Comparison of ENCODE assay signal across 8 mouse cellular contexts in the genomic region with DNA sequence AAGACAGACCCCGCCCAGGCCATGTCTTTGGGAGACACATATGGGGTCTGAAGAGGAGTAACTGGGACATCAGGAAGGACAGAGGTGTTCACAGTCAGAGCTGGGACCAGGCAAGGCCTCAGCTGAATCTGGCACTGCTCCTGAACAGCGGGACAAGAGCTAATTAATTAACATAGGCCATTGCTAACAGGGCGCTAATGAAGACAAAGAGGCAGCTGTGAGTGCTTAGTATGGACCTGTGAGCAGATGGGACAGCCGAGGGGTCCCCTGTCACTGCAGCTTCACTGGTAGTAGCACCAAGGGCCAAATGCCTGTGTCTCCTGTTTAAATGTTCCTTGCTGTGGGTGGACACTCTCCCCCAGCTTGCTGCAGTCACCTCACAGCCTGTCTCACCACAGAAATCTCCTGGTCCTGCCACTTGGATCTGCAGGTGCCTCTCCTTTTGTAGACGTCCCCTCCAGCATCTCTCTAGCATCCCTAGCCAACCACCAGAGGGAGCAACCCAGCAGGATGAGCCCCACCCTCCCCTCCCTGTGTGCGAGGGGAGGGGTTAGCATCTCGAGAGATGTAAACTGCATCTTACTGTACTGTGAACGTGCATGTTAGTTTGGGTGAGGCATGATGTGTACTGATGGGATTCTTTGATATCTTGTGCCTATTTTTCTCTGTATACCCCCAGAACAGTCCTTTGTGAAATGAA. TPM values are rescaled to one million over a fixed set of nuclear protein-coding genes. Genes with fewer than 3 reads are reported as not detected.
DNase-seq lines count a peak whose midpoint lies in the region; ATAC-seq and TF ChIP-seq lines count a peak whose summit lies in the region.

No protein-coding gene starts in this region.

- no peak for TF ChIP-seq EP300 in heart, postnatal 0 days (IDR thresholded peaks at IDR 0.05; ENCODE audit: low read depth)
- TF ChIP-seq EP300 in ES-Bruce4 (IDR thresholded peaks at IDR 0.05; ENCODE audit: insufficient read depth, low read depth, low read length) = no peak

- H3K4me3 ChIP-seq in heart, postnatal 0 days (ENCODE audit: low read depth, low read length) = no peak overlapping the region
- no peak overlapping the region for H3K4me3 ChIP-seq in ES-Bruce4 (ENCODE audit: low read depth, low read length)
- no peak overlapping the region for H3K4me3 ChIP-seq in limb, embryonic 10.5 days
- H3K4me3 ChIP-seq in neural tube, embryonic 12.5 days = no peak overlapping the region

- DNase-seq in heart, postnatal 0 days (ENCODE audit: low spot score) = peak; percentile 72
- no peak for DNase-seq in heart, adult 11 months
- peak; percentile 74 for DNase-seq in cerebellum, adult 8-10 months
- DNase-seq in gastrocnemius, postnatal 14 days = peak; percentile 57
- peak; percentile 57 for DNase-seq in limb, embryonic 10.5 days (ENCODE audit: low spot score)
- no peak for DNase-seq in ovary, postnatal 10 days (ENCODE audit: low spot score)

- H3K9ac ChIP-seq in heart, postnatal 0 days (replicated peaks; ENCODE audit: low read depth, low read length) = no peak overlapping the region
- no peak overlapping the region for H3K9ac ChIP-seq in ES-Bruce4 (ENCODE audit: low read depth, poor library complexity, severe bottlenecking)
- no peak overlapping the region for H3K9ac ChIP-seq in neural tube, embryonic 12.5 days

- H3K4me1 ChIP-seq in heart, postnatal 0 days (ENCODE audit: control insufficient read depth, insufficient read depth) = no peaks in the 10 kb centered on the region
- peaks cover 1% of the 10 kb centered on the region for H3K4me1 ChIP-seq in ES-Bruce4 (ENCODE audit: control insufficient read depth, insufficient read depth, low read length)
- peaks cover 5% of the 10 kb centered on the region; the same call in 1 of the 2 replicates for H3K4me1 ChIP-seq in limb, embryonic 10.5 days
- peaks cover 6% of the 10 kb centered on the region; the same call in 1 of the 2 replicates for H3K4me1 ChIP-seq in neural tube, embryonic 12.5 days

- no peak for TF ChIP-seq POLR2A in ES-Bruce4 (IDR thresholded peaks at IDR 0.05; ENCODE audit: insufficient read depth, low read length)

- TF ChIP-seq CTCF in heart, postnatal 0 days (IDR thresholded peaks at IDR 0.05; ENCODE audit: low read depth) = peak; percentile 81
- TF ChIP-seq CTCF in ES-Bruce4 (IDR thresholded peaks at IDR 0.05; ENCODE audit: low read depth, low read length) = peak; percentile 81

- H3K36me3 ChIP-seq in heart, postnatal 0 days (replicated peaks; ENCODE audit: control insufficient read depth, insufficient read depth, low read length) = no peaks in the 10 kb centered on the region
- H3K36me3 ChIP-seq in ES-Bruce4 (ENCODE audit: control insufficient read depth, insufficient read depth, low read length, poor library complexity, severe bottlenecking) = no peaks in the 10 kb centered on the region
- no peaks in the 10 kb centered on the region for H3K36me3 ChIP-seq in limb, embryonic 10.5 days
- no peaks in the 10 kb centered on the region for H3K36me3 ChIP-seq in neural tube, embryonic 12.5 days

- intact Hi-C loops in gastrocnemius, postnatal 14 days (cut with DNase I; ENCODE audit: low total_unique reads) = loop anchor here (5.0 kb wide), 1 partner anchor 88 kb away; no protein-coding TSS in a partner anchor

- H3K27me3 ChIP-seq in heart, postnatal 0 days (ENCODE audit: control insufficient read depth, insufficient read depth, low read length) = 0 out of 2 replicates have a peak, but pooled peaks cover 3% of the 10 kb centered on the region
- H3K27me3 ChIP-seq in ES-Bruce4 (ENCODE audit: control insufficient read depth, insufficient read depth, low read length, poor library complexity, severe bottlenecking) = no peaks in the 10 kb centered on the region
- peaks cover 21% of the 10 kb centered on the region; the same call in 1 of the 2 replicates for H3K27me3 ChIP-seq in limb, embryonic 10.5 days (ENCODE audit: low read depth, poor library complexity, severe bottlenecking)
- H3K27me3 ChIP-seq in neural tube, embryonic 12.5 days (replicated peaks) = no peaks in the 10 kb centered on the region

- 19% methylated on average over 8 of the region's 8 CpGs for WGBS in heart, postnatal 0 days
- WGBS in limb, embryonic 10.5 days = 26% methylated on average over 8 of the region's 8 CpGs
- WGBS in neural tube, embryonic 12.5 days = 20% methylated on average over 8 of the region's 8 CpGs

- H3K4me2 ChIP-seq in heart, postnatal 0 days (ENCODE audit: low read depth, low read length) = no peak overlapping the region
- H3K4me2 ChIP-seq in neural tube, embryonic 12.5 days (replicated peaks) = no peak overlapping the region

- ATAC-seq in heart, postnatal 0 days (ENCODE audit: insufficient read depth, low read depth) = no peak; the same call in 1 of the 2 replicates
- ATAC-seq in neural tube, embryonic 12.5 days (ENCODE audit: low FRiP score, low read depth) = peak; percentile 82

- H3K27ac ChIP-seq in heart, postnatal 0 days (ENCODE audit: low read depth) = no peak overlapping the region
- H3K27ac ChIP-seq in ES-Bruce4 (ENCODE audit: insufficient read depth, low read length) = no peak overlapping the region
- H3K27ac ChIP-seq in limb, embryonic 10.5 days = no peak overlapping the region
- H3K27ac ChIP-seq in neural tube, embryonic 12.5 days = no peak overlapping the region

- H3K9me3 ChIP-seq in heart, postnatal 0 days (replicated peaks; ENCODE audit: control insufficient read depth, low read length) = no peaks in the 10 kb centered on the region
- H3K9me3 ChIP-seq in ES-Bruce4 (replicated peaks; ENCODE audit: control insufficient read depth, insufficient read depth, low read length, poor library complexity, severe bottlenecking) = no peaks in the 10 kb centered on the region
- H3K9me3 ChIP-seq in limb, embryonic 10.5 days (replicated peaks) = no peaks in the 10 kb centered on the region
- H3K9me3 ChIP-seq in neural tube, embryonic 12.5 days = no peaks in the 10 kb centered on the region

RNA-seq across cellular contexts. Expression of a gene that starts 8.3 kb away (rescaled TPM):
- 1.9 and 6.3 TPM in 2 replicates for total RNA-seq in heart, postnatal 0 days (2014; rRNA removed; ENCODE audit: low replicate concordance)
- 0.34 and 1.5 TPM in 2 replicates for polyA plus RNA-seq in heart, postnatal 0 days (2015; fragmentation: Nextera tagmentation; extraction: Ambion mirVana)
- polyA plus RNA-seq in ES-Bruce4 (2011; ENCODE audit: insufficient read depth, insufficient read length, low read depth, missing spikeins) = 2.2 TPM in 2 replicates
- under 1 TPM; 0.18 to 0.21 TPM for total RNA-seq in gastrocnemius, postnatal 14 days (2021)
- 1.3 and 3.8 TPM in 2 replicates for polyA plus RNA-seq in limb, embryonic 10.5 days (2016; fragmentation: Nextera tagmentation; extraction: Ambion mirVana)
- 15.6 and 16.5 TPM in 2 replicates for polyA plus RNA-seq in neural tube, embryonic 12.5 days (2016; fragmentation: Nextera tagmentation; extraction: Ambion mirVana)

RNA-seq across cellular contexts. Expression of a gene that starts 29.2 kb away (rescaled TPM):
- 9.5 and 24.4 TPM in 2 replicates for total RNA-seq in heart, postnatal 0 days (2014; rRNA removed; ENCODE audit: low replicate concordance)
- polyA plus RNA-seq in heart, postnatal 0 days (2015; fragmentation: Nextera tagmentation; extraction: Ambion mirVana) = 4.2 and 5.5 TPM in 2 replicates
- 8.7 and 9.2 TPM in 2 replicates for polyA plus RNA-seq in ES-Bruce4 (2011; ENCODE audit: insufficient read depth, insufficient read length, low read depth, missing spikeins)
- 10 to 100 TPM in 1 of 2 experiments, 1 to 10 TPM in 1; 2.7 to 11.8 TPM for total RNA-seq in gastrocnemius, postnatal 14 days (2021)
- polyA plus RNA-seq in limb, embryonic 10.5 days (2016; fragmentation: Nextera tagmentation; extraction: Ambion mirVana) = 16.6 and 19.4 TPM in 2 replicates
- polyA plus RNA-seq in neural tube, embryonic 12.5 days (2016; fragmentation: Nextera tagmentation; extraction: Ambion mirVana) = 6.3 and 7.1 TPM in 2 replicates

Comparison
In these comparisons a context has a peak if more than half of its experiments do, and no peak if none do; other contexts are left out.
1. DNase-seq: peak in heart, postnatal 0 days (single experiment), cerebellum, adult 8-10 months (single experiment), gastrocnemius, postnatal 14 days (single experiment) and limb, embryonic 10.5 days (single experiment); none in heart, adult 11 months (single experiment) and ovary, postnatal 10 days (single experiment).